Mouse (Mus musculus) kidney, adult 9 months (tissue): ENCODE data around the gene Zfp954.
"Not testable (repeated sequence)": the region's sequence is repeated elsewhere in the genome, so short reads cannot be mapped to it uniquely, and the experiment has no call there.

Experiments
- DNase-seq: peaks from one replicate; pipeline ENCODE4 v3.0.0; 2022

Gene Zfp954

DNA sequence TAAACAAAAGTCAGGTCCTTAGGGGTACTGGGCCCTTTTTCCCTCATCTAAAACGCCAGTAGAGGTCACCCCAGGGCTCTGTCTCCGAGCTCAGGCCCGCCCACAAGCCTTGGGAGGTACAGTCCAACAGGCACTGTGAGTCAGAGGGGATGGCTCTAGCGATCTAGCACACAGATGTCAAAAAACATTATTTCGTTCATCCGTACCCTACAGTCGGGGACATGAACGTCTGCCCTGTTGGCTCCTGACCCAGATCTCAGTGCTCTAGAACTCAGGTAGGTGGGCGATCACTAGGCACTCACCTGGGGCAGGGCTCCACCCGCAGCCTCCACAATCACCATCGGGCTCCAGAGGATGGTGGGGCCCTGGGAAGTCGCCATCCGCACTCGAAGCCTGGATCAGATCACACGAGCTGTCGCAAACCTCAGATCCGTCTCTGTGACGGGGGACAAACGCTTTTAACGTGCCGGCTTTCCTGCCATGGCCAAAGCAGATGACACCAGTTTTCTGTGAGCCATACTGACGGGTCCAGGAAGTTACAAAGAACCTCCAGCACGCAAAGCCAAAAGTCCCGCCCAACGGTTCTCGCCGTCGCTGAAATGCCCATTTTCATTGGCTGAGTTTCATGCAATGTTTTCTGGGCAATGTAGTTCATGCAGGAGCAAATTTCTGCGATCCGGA is at the start of gene Zfp954:
Zfp954 (minus strand) TSS at position 568 of the 681 bp plus-strand sequence.
- peak; percentile 94 for DNase-seq

DNA sequence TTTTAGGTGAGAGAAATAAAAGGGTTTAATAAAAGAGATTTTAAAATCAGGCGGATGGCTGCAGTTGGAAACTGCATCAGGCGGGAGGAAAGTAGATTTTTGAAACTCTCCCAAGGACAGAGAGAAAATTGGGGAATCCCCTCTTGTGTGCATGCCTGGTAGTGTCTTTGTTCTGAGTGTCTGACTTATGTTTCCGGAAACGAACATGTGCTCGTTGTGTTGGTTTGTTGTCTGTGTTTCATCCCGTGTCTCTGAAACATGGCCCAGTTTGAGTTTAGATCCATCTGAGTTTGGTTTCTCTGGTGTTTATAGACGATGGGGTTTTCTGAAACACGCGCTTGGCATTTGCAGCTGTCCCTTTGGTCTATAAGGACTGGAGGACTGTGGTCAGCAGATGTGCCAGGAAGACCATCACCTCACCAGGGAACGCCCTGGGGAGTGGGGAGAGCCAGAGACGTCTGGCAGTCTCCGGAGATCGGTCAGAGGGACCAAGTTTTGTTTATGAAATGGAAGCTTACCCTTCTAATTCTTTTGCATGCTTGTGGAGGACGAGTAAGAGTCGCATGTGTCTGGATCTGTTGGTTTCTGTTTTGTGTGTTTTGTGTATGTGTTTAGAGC is 24.8 kb upstream of the Zfp954 start:
- no peak for DNase-seq

GRCm38 (mm10) chr7:7144215-7144614 is 22.9 kb upstream of the Zfp954 start:
- DNase-seq = no peak

DNA sequence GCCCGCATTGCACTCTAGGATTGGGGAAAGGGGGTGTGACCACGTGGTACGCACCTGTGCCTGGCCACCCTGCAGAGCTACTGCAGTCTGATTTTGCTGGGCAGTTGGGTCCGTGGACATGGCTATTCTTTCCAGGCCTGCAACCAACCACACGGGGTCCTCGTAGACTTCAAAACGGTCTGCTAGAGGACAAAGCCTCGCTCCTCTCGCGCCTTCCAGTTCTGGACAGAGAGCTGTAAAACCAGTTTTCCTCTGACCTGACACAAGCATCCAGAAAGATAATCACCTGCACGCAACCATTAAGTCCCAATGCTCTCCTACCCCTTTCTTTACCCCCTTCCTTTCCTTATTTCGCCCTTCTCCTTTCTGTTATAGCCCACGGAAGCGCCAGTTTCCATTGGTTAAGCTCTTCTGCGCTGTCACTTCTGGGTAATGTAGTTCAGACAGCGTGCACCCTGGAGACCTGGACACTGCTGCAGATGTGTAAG is 15.1 kb upstream of the Zfp954 start, which contains the start of gene Zfp773:
Zfp773 (minus strand) TSS at position 377 of the 488 bp plus-strand sequence.
- peak; percentile 75 for DNase-seq

DNA sequence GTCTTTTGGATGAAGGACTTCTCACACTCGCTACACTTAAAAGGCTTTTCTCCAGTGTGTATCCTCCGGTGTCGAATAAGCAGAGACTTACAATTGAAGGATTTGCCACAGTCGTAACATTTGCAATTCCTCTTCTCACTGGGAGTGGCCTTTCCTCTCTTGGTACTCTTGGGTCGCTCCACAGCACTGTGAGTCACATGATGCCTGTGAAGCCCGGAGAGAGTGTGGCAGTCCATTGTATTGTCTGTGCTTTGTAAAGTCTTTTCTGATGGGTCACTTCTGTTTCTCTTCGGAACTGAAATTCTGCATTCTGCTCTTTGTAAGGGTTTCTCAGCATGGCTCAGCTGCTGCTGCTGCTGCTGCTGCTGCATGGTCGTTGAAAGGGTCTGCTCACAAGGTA is 11.5 kb upstream of the Zfp954 start:
- DNase-seq = no peak

GRCm38 (mm10) chr7:7130491-7131124 is 9.3 kb upstream of the Zfp954 start:
- not testable (repeated sequence) for DNase-seq

GRCm38 (mm10) chr7:7121602-7121980 is 303 bp upstream of the Zfp954 start:
- DNase-seq = no peak

- DNase-seq = no peak
These were observed 2.8 kb downstream of the Zfp954 start for GRCm38 (mm10) chr7:7118441-7118840.

GRCm38 (mm10) chr7:7108501-7108900 is 12.8 kb downstream of the Zfp954 start:
- DNase-seq = no peak
